Mouse (Mus musculus) brain, adult 2 months (tissue): ENCODE measurements around the gene Stk39.
"Not testable (repeated sequence)": the region's sequence is repeated elsewhere in the genome, so short reads cannot be mapped to it uniquely, and the experiment has no call there.

ENCODE experiments used
- DNase-seq: peaks from one replicate; pipeline ENCODE4 v3.0.0; 2011; ENCODE audit warnings: low read depth, low spot score

Stk39 gene

DNA sequence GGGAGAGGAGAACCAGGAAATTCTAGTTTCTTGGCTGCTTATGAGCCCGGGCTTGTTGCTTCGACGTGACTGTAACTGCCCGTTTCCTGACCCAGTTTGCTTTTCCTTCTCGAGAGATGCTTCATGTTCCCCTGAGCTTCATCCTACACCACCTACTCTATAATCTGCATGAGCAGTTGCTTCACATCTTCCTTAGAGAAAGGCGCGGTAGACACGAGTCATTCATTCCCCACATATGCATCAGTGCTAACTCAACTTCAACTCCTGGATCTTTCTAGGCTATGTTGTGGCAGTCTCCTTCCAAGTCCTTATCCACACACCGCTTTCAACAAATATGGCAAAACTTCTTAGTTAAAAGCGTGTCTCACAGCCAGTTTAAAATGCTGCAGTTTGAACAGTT lies 184.0 kb downstream of the Stk39 start:
- DNase-seq, result peak; percentile 76

- peak; percentile 52 for DNase-seq
Observed at GRCm38 (mm10) chr2:68284391-68284790, 187.7 kb downstream of the Stk39 start.

DNA sequence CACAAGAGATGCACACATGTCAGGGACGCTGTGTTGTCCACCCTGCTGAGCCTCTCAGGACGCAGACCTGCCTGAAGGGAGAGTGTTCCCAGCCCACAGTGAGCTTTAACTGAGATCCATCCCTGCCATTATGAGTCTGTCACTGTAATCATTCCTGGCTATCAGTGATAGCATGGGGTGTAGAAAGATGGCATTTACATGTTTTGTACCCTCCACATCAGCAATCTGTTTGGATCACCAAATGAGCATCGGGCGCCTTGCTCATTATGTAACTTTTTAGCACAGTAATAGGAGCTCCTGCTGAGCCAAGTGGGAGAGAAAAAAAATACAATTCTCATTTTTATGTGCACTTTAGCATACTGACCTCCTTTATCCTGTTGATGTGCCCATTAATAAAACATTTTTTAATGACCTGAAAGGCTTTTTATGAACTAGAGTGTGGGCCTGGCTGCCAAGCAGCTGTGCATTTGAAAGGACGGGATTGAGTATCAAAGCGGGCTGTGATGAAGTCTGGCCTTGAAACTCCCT lies 189.0 kb downstream of the Stk39 start:
- DNase-seq, result peak; percentile 39

GRCm38 (mm10) chr2:68281575-68281974 lies 190.5 kb downstream of the Stk39 start:
- DNase-seq, result peak; percentile 43

DNA sequence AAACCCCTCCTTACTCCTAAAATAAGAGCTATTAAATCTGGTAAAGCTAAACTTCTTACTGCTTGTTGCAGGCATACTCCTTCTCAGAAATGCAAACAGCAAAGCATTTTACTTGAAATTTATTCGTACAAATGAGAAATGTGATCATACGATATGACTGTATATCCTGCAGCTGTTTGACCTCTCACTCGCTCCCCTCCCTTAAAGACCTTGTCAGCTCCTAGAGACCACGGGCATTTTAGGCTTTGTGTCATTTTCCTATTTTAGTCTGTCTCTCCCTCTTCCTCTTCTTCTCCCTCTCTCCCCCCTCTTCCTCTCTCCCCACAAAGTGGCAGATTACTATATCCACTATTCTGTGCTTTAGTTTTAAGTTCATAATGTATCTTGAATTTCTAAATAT lies 200.8 kb downstream of the Stk39 start:
- DNase-seq, result no peak

DNA sequence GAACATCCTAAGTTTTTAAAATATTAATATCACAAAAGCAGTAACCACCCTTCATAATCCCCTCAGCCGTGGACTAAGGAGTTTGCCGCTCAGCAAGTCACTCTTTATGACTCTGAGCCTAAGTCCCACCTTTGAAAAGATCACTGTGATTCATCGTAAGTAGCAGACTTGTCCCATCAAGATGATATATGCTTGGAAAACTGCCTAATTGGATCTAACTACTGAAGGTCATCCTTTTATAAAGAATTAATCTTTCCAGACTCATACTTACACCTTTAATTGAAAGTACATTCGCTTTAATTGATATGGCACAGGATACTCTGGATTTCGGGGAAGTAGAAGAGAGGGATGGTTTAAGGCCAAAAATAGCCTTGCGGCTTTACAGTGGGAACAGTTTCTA lies 201.2 kb downstream of the Stk39 start:
- DNase-seq, result no peak

GRCm38 (mm10) chr2:68269646-68270045 lies 202.4 kb downstream of the Stk39 start:
- no peak for DNase-seq

GRCm38 (mm10) chr2:68264826-68265225 lies 207.2 kb downstream of the Stk39 start:
- DNase-seq, result no peak

DNA sequence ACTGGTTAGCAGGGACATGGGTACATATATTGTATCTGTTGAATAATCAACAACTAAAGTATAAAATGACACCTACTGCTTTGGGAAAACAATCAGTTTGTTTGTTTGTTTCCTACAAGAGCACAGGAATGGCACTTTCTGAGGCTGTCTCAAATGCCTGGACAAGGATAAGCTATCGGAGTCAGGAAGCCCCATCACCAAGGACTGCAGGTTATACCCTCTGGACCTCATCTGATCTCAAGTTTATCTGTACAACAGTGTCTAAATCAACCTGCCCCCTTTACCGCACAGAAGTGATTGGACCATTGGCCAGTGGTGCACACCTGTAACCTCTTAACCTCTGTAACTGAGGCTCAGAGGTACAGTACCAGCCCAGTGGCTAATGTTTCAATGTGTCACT lies 211.2 kb downstream of the Stk39 start:
- DNase-seq, result no peak

DNA sequence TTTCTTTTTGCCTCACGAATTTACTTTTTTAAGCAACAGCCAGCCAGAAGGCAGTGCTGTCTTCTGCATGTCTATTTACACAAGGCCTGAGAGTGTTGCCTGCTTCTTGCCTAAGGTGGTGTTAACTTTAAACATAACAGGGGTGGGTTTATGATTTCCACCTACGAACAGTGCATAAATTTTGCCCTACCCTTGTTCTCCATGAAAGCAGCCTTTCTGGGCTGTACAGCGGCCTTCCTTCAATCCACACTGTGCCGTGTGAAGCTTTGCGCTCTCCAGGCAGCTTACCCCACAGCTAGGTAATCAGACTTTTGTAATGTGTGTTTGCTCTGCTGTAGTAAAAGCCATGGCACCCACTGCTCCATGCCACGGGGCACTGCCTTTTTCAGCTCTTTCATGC lies 214.5 kb downstream of the Stk39 start:
- DNase-seq, result peak; percentile 64

- peak; percentile 60 for DNase-seq
Observed at GRCm38 (mm10) chr2:68256472-68256871, 215.6 kb downstream of the Stk39 start.

DNA sequence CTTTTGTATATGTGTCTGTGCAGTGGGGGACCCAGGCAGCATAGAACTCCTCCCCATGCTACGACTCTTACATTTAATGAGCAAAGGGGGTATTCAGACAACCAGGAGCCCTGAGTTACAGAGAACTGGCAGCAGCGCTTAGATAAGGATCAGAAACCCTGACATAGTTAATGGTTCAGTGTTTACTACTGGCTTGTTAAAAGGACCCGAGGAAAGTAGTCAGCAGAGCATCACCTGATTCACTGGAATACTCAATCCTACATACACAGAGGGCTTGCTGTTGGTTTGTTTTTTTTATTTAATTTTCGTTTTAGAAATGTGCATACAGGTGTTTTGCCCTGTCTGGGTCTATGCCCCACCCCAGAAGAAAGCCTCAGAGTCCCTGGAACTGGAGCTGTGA lies 217.3 kb downstream of the Stk39 start:
- no peak for DNase-seq

- no peak for DNase-seq
Observed at GRCm38 (mm10) chr2:68253222-68253621, 218.8 kb downstream of the Stk39 start.

- no peak for DNase-seq
Observed at GRCm38 (mm10) chr2:68252048-68252758, 219.9 kb downstream of the Stk39 start.

GRCm38 (mm10) chr2:68250897-68251296 lies 221.2 kb downstream of the Stk39 start:
- no peak for DNase-seq

DNA sequence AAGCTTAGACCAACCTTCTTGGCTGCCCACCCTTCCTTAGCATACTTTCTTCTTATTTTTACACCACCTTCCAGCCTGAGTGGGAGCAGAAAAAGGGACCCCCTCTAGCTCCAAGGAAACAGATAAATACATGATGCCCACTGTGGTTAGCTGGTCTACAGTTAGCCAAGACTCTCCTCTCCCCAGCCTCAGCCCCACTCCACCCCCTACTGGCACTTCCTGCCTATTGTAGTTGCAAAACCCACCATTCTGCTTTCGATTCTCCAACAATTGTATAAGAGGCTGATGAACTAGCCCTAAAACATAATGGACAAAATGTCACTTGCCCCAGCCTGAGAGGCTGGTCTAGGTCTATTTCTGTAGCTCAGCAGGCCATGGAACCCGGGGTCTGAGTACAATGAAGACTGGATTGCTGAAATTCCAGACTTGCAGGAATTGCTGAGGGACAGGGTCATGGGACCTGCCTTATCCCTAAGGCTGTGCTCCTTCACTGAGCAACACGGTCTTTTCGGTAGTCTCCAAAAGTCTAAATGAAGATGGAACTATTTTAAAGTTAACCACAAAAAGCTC lies 222.1 kb downstream of the Stk39 start:
- DNase-seq, result no peak

GRCm38 (mm10) chr2:68246284-68246683 lies 225.8 kb downstream of the Stk39 start:
- DNase-seq, result peak; percentile 52

DNA sequence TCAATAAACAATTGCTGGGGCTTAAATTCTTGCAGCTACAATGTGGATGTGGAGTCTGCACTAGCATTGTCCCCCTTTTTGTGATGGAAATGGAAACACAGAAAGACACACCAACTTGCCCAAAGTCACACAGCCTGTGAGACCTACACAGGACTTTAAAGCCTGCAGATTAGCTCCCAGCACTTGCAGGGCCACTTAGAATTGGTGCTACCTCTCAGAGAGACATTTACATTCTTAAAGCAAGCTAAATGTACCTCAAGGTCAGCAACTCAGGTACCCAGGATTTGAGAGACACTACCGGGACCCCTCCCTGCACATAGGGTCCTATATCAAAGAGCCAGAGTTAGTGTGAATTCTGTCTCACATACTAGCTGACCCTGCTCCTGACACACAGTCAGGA lies 227.5 kb downstream of the Stk39 start:
- no peak for DNase-seq

- DNase-seq, result no peak
Observed at GRCm38 (mm10) chr2:68243879-68244553, 228.1 kb downstream of the Stk39 start.

DNA sequence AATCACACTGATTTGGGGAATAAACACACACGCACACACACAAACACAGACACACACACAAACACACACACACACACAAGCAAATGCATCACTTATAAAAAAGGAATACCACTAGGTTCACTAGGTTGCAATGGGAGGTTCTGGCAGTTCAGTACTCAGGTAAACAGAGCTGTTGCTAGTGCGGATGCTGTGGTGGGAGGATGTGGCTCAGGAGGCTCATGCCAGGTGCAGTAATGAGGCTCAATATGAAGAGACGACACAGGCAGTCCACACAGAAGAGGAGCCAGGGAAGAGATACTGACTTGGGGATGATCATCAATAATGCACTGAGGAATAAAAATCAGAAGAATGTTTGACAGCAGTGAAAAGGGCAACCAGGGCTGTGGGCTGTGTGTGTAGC lies 228.8 kb downstream of the Stk39 start:
- DNase-seq, result no peak

GRCm38 (mm10) chr2:68242069-68242468 lies 230.0 kb downstream of the Stk39 start:
- no peak for DNase-seq

- DNase-seq, result no peak
Observed at GRCm38 (mm10) chr2:68241640-68242039, 230.4 kb downstream of the Stk39 start.

DNA sequence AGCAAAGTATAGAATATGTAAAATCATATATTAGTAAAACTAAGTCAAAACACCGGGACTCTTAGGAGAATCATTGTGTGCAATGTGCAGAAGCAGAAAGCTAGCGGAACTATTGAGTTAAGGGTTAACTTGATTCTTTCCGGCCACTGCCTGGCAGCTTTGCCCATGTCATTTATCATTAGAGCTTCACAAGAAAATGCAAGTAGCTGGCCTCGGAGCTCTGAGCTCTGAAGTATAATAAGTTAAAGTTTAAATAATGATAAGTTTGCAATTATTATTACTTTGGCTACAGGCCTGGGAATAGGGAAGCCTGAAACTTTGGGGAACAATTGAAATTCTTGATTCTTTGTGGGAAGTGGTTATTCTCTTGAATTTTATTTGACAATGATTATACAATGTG lies 232.7 kb downstream of the Stk39 start:
- DNase-seq, result not testable (repeated sequence)
